Comparison of ENCODE assay signal across 8 mouse cellular contexts in genomic region chr2:122028756-122029700, GRCm38 (mm10). TPM values are rescaled to one million over a fixed set of nuclear protein-coding genes. Genes with fewer than 3 reads are reported as not detected.
A peak's percentile ranks its signal among the peaks of the same experiment; 100 is the strongest.
DNase-seq lines count a peak whose midpoint lies in the region; ATAC-seq and TF ChIP-seq lines count a peak whose summit lies in the region.

No protein-coding gene starts in this region.

- H3K9ac ChIP-seq in intestine, embryonic 15.5 days: peak overlapping the region; percentile 68
- peak overlapping the region; percentile 91 for H3K9ac ChIP-seq in liver, embryonic 11.5 days (ENCODE audit: low read depth, low read length)
- H3K9ac ChIP-seq in midbrain, postnatal 0 days (replicated peaks; ENCODE audit: low read length, poor library complexity, severe bottlenecking): peak overlapping the region; percentile 73

- no peaks in the 10 kb centered on the region for H3K4me1 ChIP-seq in brown adipose tissue, adult 24 weeks (ENCODE audit: control insufficient read depth, insufficient read depth, insufficient read length, low read length)
- H3K4me1 ChIP-seq in intestine, embryonic 15.5 days (replicated peaks): no peaks in the 10 kb centered on the region
- peaks cover 16% of the 10 kb centered on the region for H3K4me1 ChIP-seq in liver, embryonic 11.5 days (replicated peaks; ENCODE audit: control insufficient read depth, insufficient read depth, low read length)
- H3K4me1 ChIP-seq in midbrain, postnatal 0 days (ENCODE audit: insufficient read depth, low read length): 0 out of 2 replicates have a peak, but pooled peaks cover 3% of the 10 kb centered on the region

- peak overlapping the region; percentile 93 for H3K4me3 ChIP-seq in brown adipose tissue, adult 24 weeks (ENCODE audit: insufficient read depth, low read depth, low read length)
- peak overlapping the region; percentile 60 for H3K4me3 ChIP-seq in intestine, embryonic 15.5 days (replicated peaks)
- peak overlapping the region; percentile 82 for H3K4me3 ChIP-seq in liver, embryonic 11.5 days (ENCODE audit: low read depth, low read length)
- H3K4me3 ChIP-seq in midbrain, postnatal 0 days (ENCODE audit: low read depth, low read length): peak overlapping the region; percentile 87

- peak; percentile 17 for TF ChIP-seq CTCF in midbrain, postnatal 0 days (IDR thresholded peaks at IDR 0.05)

- DNase-seq in ovary, adult 18-20 months (ENCODE audit: low spot score): peak; percentile 21
- no peak for DNase-seq in ovary, postnatal 10 days (ENCODE audit: low spot score)
- peak; percentile 35 for DNase-seq in gastrocnemius, adult 18-20 months (ENCODE audit: low spot score)
- peak; percentile 60 for DNase-seq in liver, embryonic 11.5 days (ENCODE audit: low spot score)
- peak; percentile 34 for DNase-seq in midbrain, postnatal 0 days (ENCODE audit: low spot score)
- DNase-seq in testis, postnatal 14 days (ENCODE audit: low spot score): peak; percentile 74

- H3K9me3 ChIP-seq in intestine, embryonic 15.5 days: no peaks in the 10 kb centered on the region
- H3K9me3 ChIP-seq in liver, embryonic 11.5 days (ENCODE audit: control insufficient read depth, low read length): no peaks in the 10 kb centered on the region
- H3K9me3 ChIP-seq in midbrain, postnatal 0 days (ENCODE audit: low read length): no peaks in the 10 kb centered on the region

- H3K27me3 ChIP-seq in intestine, embryonic 15.5 days (replicated peaks): no peaks in the 10 kb centered on the region
- no peaks in the 10 kb centered on the region for H3K27me3 ChIP-seq in liver, embryonic 11.5 days (replicated peaks; ENCODE audit: control insufficient read depth, insufficient read depth, low read length)
- no peaks in the 10 kb centered on the region for H3K27me3 ChIP-seq in midbrain, postnatal 0 days (ENCODE audit: insufficient read depth, low read length)

- H3K4me2 ChIP-seq in intestine, embryonic 15.5 days (replicated peaks): peak overlapping the region; percentile 47
- peak overlapping the region; percentile 57 for H3K4me2 ChIP-seq in liver, embryonic 11.5 days
- H3K4me2 ChIP-seq in midbrain, postnatal 0 days (ENCODE audit: low read depth, low read length, poor library complexity, severe bottlenecking): peak overlapping the region; percentile 81

- no peaks in the 10 kb centered on the region for H3K36me3 ChIP-seq in intestine, embryonic 15.5 days
- peaks cover 11% of the 10 kb centered on the region; the same call in 1 of the 2 replicates for H3K36me3 ChIP-seq in liver, embryonic 11.5 days (ENCODE audit: control insufficient read depth, insufficient read depth, low read length)
- H3K36me3 ChIP-seq in midbrain, postnatal 0 days (ENCODE audit: insufficient read depth, low read length): no peaks in the 10 kb centered on the region

- under 1% methylated on average over 61 of the region's 71 CpGs for WGBS in intestine, embryonic 15.5 days
- WGBS in liver, embryonic 11.5 days: 1% methylated on average over 67 of the region's 71 CpGs
- 2% methylated on average over 55 of the region's 71 CpGs for WGBS in midbrain, postnatal 0 days

- peak overlapping the region; percentile 75 for H3K27ac ChIP-seq in brown adipose tissue, adult 24 weeks (replicated peaks; ENCODE audit: low read depth, low read length)
- H3K27ac ChIP-seq in intestine, embryonic 15.5 days: peak overlapping the region; percentile 87
- H3K27ac ChIP-seq in liver, embryonic 11.5 days (ENCODE audit: low read depth, low read length): peak overlapping the region; percentile 74
- peak overlapping the region; percentile 44 for H3K27ac ChIP-seq in midbrain, postnatal 0 days (ENCODE audit: low read depth, low read length)

- peak; percentile 66 for ATAC-seq in intestine, embryonic 15.5 days
- peak; percentile 24 for ATAC-seq in liver, embryonic 11.5 days (replicated peaks; ENCODE audit: low FRiP score)
- peak; percentile 61 for ATAC-seq in midbrain, postnatal 0 days (ENCODE audit: low FRiP score)

RNA-seq across cellular contexts. Expression of gene Eif3j1, which starts 0.7 kb away (rescaled TPM):
- 6.8 and 9.9 TPM in 2 replicates for polyA plus RNA-seq in brown adipose tissue, adult 24 weeks (2012; ENCODE audit: insufficient read depth, insufficient read length, missing spikeins)
- 10 to 100 TPM; 31.2 to 35.6 TPM for total RNA-seq in gastrocnemius, adult 18-20 months (2021)
- 9.6 and 10.6 TPM in 2 replicates for polyA plus RNA-seq in intestine, embryonic 15.5 days (2015; fragmentation: Nextera tagmentation; extraction: Ambion mirVana)
- 17.9 and 18.3 TPM in 2 replicates for polyA plus RNA-seq in liver, embryonic 11.5 days (2014; fragmentation: Nextera tagmentation; extraction: Ambion mirVana)
- total RNA-seq in midbrain, postnatal 0 days (2014; rRNA removed): 13.5 and 24.2 TPM in 2 replicates
- polyA plus RNA-seq in midbrain, postnatal 0 days (2015; fragmentation: Nextera tagmentation; extraction: Ambion mirVana): 11.1 and 12.3 TPM in 2 replicates
